Mouse (Mus musculus): ENCODE measurements around the gene Gys2. TPM values are rescaled to one million over a fixed set of nuclear protein-coding genes. Genes with fewer than 3 reads are reported as not detected.
"Not testable (repeated sequence)": the region's sequence is repeated elsewhere in the genome, so short reads cannot be mapped to it uniquely, and the experiment has no call there.

Gys2 gene
- polyA plus RNA-seq, 1 experiment from 2014 or later, result 4.4 TPM

DNA sequence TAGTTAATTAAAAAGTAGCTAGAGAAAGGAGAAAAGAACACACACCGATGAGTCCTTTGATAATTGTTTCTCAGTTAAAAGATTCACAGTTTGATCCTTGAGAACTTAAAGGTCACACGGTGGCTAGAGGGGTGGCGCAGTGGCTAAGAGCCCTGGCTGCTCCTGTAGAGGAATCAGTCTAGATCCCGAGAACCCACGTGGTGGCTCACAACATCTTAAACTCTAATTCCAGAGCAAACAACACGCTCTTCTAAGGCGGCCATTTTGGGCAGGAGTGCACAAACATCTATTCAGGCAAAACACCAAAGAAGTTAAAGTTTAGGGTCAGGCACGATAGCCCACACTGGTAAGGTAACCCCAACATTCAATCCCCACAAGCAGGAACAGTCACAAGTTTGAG, 30.7 kb upstream of the Gys2 start:
- WGBS, result 74% methylated on average over 8 of the region's 8 CpGs
- no peak overlapping the region for H3K27ac ChIP-seq
- ATAC-seq (ENCODE audit: insufficient read depth, low FRiP score, low read depth), result no peak

DNA sequence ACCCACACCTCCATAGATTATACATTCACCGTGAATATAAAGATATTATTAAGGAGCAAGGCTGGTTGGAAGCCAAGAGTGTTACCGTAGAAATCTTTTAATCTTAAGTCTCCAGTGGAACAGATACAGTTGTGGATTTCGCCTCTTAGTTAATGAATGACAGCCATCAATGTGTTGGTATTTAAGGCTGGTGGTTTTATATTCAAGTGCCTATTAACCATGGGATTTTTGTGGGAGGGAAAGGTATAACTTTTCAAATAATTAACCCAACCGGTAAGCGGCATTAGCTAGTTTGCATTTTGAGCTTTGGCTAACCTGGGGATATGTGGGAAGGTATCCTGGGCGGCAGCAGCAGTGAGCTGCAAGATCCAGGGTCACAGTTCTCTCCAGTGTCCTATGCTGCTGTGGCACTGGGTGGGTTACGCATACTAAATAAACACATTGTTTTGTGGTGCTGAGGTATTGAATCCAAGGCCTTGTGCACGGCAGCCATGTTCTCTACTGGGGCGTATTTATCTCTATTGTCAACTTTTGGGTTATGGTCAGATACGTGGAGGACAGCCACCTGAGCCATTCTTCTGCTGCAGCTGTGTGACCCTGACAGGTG, 29.7 kb upstream of the Gys2 start:
- WGBS, result 82% methylated on average over 10 of the region's 10 CpGs
- Histone ChIP-seq H3K4me3 (replicated peaks) (no peak overlapping the region), H3K27ac (no peak overlapping the region), H3K27me3 (replicated peaks) (no peaks in the 10 kb centered on the region), H3K9ac (no peak overlapping the region), H3K36me3 (peaks cover 2% of the 10 kb centered on the region; the same call in 1 of the 2 replicates), H3K4me2 (no peak overlapping the region), H3K9me3 (no peaks in the 10 kb centered on the region), H3K4me1 (no peaks in the 10 kb centered on the region)
- ATAC-seq (ENCODE audit: insufficient read depth, low FRiP score, low read depth), result no peak

More for the DNA sequence above, 30.7 kb upstream of the Gys2 start:
- Histone ChIP-seq H3K4me3 (replicated peaks) (no peak overlapping the region), H3K4me1 (0 out of 2 replicates have a peak, but pooled peaks cover 2% of the 10 kb centered on the region), H3K9ac (no peak overlapping the region), H3K9me3 (no peaks in the 10 kb centered on the region), H3K27me3 (replicated peaks) (no peaks in the 10 kb centered on the region), H3K4me2 (no peak overlapping the region), H3K36me3 (no peaks in the 10 kb centered on the region)

DNA sequence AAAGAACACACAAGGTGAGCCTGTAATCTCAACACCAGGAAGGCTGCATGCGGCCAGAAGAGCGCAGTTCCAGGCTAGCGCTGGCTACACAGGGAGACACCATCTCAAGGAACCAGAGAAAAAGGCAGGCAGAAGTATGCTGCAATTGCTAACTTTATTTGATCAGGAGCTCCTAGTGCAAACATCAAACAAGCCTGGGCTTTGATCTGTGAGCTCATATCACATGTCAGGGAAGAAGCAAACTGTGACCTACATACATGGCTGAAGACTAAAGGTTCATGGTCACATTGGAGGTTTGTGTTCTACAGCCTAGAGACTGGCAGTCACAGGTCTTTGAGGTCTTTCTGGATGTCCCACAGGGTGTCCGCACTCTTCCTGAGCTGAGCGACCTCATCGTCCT, 17.2 kb upstream of the Gys2 start:
- 81% methylated on average over 6 of the region's 6 CpGs for WGBS
- not testable (repeated sequence) for H3K9ac ChIP-seq; H3K36me3 ChIP-seq; H3K4me1 ChIP-seq; H3K4me3 ChIP-seq (replicated peaks); H3K9me3 ChIP-seq; H3K4me2 ChIP-seq; H3K27me3 ChIP-seq (replicated peaks); ATAC-seq (ENCODE audit: insufficient read depth, low FRiP score, low read depth); H3K27ac ChIP-seq

DNA sequence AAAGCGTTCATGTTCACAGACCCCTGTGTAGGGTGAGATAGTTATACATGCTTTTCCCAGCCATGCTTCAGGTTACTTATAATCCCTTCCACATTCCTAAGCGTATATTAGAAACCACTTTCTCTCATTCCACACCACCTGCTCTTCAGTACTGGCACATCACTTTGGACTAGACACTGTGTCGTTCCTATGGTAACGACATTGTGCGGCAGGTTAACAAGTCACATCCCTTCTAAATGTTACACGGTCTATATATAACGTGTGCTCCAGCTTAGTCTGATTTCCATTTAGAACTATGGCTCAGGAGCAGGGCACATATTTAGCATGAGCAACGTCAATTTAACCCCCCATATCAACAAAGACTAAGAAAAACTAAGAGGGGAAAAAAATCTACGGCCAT, 14.7 kb upstream of the Gys2 start:
- no peaks in the 10 kb centered on the region for H3K4me1 ChIP-seq
- 91% methylated on average over 9 of the region's 9 CpGs for WGBS
- H3K9me3 ChIP-seq, result no peaks in the 10 kb centered on the region
- ATAC-seq (ENCODE audit: insufficient read depth, low FRiP score, low read depth), result no peak
- no peaks in the 10 kb centered on the region for H3K27me3 ChIP-seq (replicated peaks)
- H3K4me2 ChIP-seq, result no peak overlapping the region
- peaks cover 7% of the 10 kb centered on the region; the same call in 1 of the 2 replicates for H3K36me3 ChIP-seq
- no peak overlapping the region for H3K4me3 ChIP-seq (replicated peaks)
- no peak overlapping the region for H3K27ac ChIP-seq
- no peak overlapping the region for H3K9ac ChIP-seq

- Histone ChIP-seq H3K36me3 (0 out of 2 replicates have a peak, but pooled peaks cover 4% of the 10 kb centered on the region), H3K27ac (no peak overlapping the region), H3K9me3 (no peaks in the 10 kb centered on the region), H3K27me3 (replicated peaks) (no peaks in the 10 kb centered on the region), H3K4me2 (no peak overlapping the region), H3K4me3 (replicated peaks) (no peak overlapping the region), H3K4me1 (no peaks in the 10 kb centered on the region), H3K9ac (no peak overlapping the region)
- 84% methylated on average over 4 of the region's 4 CpGs for WGBS
- ATAC-seq (ENCODE audit: insufficient read depth, low FRiP score, low read depth), result no peak
Observed at GRCm38 (mm10) chr6:142485478-142486123, 12.7 kb upstream of the Gys2 start.

- Histone ChIP-seq H3K9me3 (no peaks in the 10 kb centered on the region), H3K27me3 (replicated peaks) (no peaks in the 10 kb centered on the region), H3K9ac (no peak overlapping the region), H3K36me3 (no peaks in the 10 kb centered on the region), H3K4me1 (no peaks in the 10 kb centered on the region), H3K4me2 (no peak overlapping the region), H3K4me3 (replicated peaks) (no peak overlapping the region), H3K27ac (no peak overlapping the region)
- ATAC-seq (ENCODE audit: insufficient read depth, low FRiP score, low read depth), result no peak
- 75% methylated on average over 7 of the region's 7 CpGs for WGBS
Observed at GRCm38 (mm10) chr6:142477239-142477638, 4.3 kb upstream of the Gys2 start.

DNA sequence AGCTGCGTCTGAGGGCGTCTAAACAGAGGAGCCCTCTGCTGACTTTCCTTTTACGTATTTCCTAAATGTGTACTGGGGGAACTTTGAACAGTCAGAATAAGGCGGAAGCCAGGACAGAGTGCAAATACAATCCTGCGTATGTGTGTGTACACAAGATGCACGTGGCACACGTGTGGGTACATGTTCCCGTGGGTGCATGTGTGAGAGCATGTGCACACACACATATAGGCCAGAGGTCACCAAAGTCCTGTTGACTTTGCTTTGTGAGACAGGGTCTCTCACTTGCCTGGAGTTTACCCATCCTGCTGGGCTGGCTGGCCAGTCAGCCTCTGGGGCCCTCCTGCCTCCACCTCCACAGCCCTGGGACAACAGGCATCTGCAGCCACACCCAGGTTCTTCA, 1.8 kb downstream of the Gys2 start:
- Histone ChIP-seq H3K27ac (no peak overlapping the region), H3K36me3 (no peaks in the 10 kb centered on the region), H3K27me3 (replicated peaks) (no peaks in the 10 kb centered on the region), H3K9ac (no peak overlapping the region), H3K9me3 (no peaks in the 10 kb centered on the region), H3K4me3 (replicated peaks) (no peak overlapping the region), H3K4me1 (no peaks in the 10 kb centered on the region), H3K4me2 (no peak overlapping the region)
- peak; percentile 71; the same call in 1 of the 2 replicates for ATAC-seq (ENCODE audit: insufficient read depth, low FRiP score, low read depth)
- 67% methylated on average over 8 of the region's 8 CpGs for WGBS

- ATAC-seq (ENCODE audit: insufficient read depth, low FRiP score, low read depth), result no peak
- H3K4me1 ChIP-seq, result no peaks in the 10 kb centered on the region
- WGBS, result 49% methylated on average over 4 of the region's 4 CpGs
- no peaks in the 10 kb centered on the region for H3K27me3 ChIP-seq (replicated peaks)
- no peaks in the 10 kb centered on the region for H3K36me3 ChIP-seq
- H3K9ac ChIP-seq, result no peak overlapping the region
- H3K4me2 ChIP-seq, result no peak overlapping the region
- no peak overlapping the region for H3K4me3 ChIP-seq (replicated peaks)
- no peak overlapping the region for H3K27ac ChIP-seq
- no peaks in the 10 kb centered on the region for H3K9me3 ChIP-seq
Observed at GRCm38 (mm10) chr6:142469602-142470001, 3.3 kb downstream of the Gys2 start.

GRCm38 (mm10) chr6:142462194-142462593, 10.7 kb downstream of the Gys2 start:
- Histone ChIP-seq H3K4me2 (no peak overlapping the region), H3K4me3 (replicated peaks) (no peak overlapping the region), H3K27ac (no peak overlapping the region), H3K9me3 (no peaks in the 10 kb centered on the region), H3K27me3 (replicated peaks) (no peaks in the 10 kb centered on the region), H3K9ac (no peak overlapping the region), H3K36me3 (no peaks in the 10 kb centered on the region), H3K4me1 (no peaks in the 10 kb centered on the region)
- WGBS, result 75% methylated on average over 6 of the region's 6 CpGs
- ATAC-seq (ENCODE audit: insufficient read depth, low FRiP score, low read depth), result no peak

DNA sequence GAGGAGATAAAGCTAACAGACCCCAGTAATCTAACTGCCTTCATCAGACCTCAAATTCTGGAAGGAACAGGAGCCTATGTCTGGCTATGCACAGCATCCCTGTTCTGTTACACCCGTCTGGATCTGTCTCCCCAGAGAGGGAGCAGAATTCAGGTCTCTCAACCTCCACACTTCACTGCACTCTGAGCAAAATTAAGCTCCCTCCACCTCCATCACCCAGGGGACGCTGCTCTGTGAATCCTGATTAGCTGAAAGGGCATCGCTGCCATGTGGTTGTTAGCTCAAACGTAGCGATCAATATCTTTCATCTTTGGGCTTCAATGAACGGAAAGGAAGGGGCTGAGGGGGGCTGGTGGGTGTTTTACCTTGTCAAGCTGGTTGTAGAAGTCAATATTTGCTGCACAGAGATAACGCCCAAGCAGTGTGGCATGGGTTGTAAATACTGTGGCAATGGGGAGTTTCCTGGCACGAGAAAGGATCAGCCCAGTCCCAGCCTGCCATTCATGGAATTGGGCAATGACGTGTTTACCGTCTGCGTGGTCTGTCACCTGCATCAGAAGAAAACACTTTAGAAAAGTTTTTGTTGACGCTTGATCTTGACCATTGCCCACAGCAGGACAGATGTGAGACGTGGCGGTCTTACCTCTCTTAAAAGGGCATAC, 13.8 kb downstream of the Gys2 start:
- 59% methylated on average over 14 of the region's 14 CpGs for WGBS
- Histone ChIP-seq H3K27ac (no peak overlapping the region), H3K27me3 (replicated peaks) (no peaks in the 10 kb centered on the region), H3K4me2 (0 out of 2 replicates have a peak overlapping the region, but pooled peaks have one; percentile 21), H3K9ac (no peak overlapping the region), H3K4me3 (replicated peaks) (no peak overlapping the region), H3K4me1 (no peaks in the 10 kb centered on the region), H3K36me3 (no peaks in the 10 kb centered on the region), H3K9me3 (no peaks in the 10 kb centered on the region)
- peak; percentile 76 for ATAC-seq (ENCODE audit: insufficient read depth, low FRiP score, low read depth)

GRCm38 (mm10) chr6:142458010-142458409, 14.9 kb downstream of the Gys2 start:
- ATAC-seq (ENCODE audit: insufficient read depth, low FRiP score, low read depth), result no peak
- Histone ChIP-seq H3K4me3 (replicated peaks) (no peak overlapping the region), H3K4me1 (no peaks in the 10 kb centered on the region), H3K9me3 (no peaks in the 10 kb centered on the region), H3K27ac (no peak overlapping the region), H3K36me3 (no peaks in the 10 kb centered on the region), H3K9ac (no peak overlapping the region), H3K4me2 (0 out of 2 replicates have a peak overlapping the region, but pooled peaks have one; percentile 3), H3K27me3 (replicated peaks) (no peaks in the 10 kb centered on the region)
- WGBS, result 27% methylated on average over 7 of the region's 7 CpGs

- H3K4me2 ChIP-seq, result no peak overlapping the region
- WGBS, result 62% methylated on average over 7 of the region's 7 CpGs
- no peaks in the 10 kb centered on the region for H3K4me1 ChIP-seq
- ATAC-seq (ENCODE audit: insufficient read depth, low FRiP score, low read depth), result peak; percentile 64
- H3K27ac ChIP-seq, result no peak overlapping the region
- no peak overlapping the region for H3K9ac ChIP-seq
- H3K27me3 ChIP-seq (replicated peaks), result no peaks in the 10 kb centered on the region
- no peak overlapping the region for H3K4me3 ChIP-seq (replicated peaks)
- no peaks in the 10 kb centered on the region for H3K36me3 ChIP-seq
- H3K9me3 ChIP-seq, result no peaks in the 10 kb centered on the region
Observed at GRCm38 (mm10) chr6:142455314-142455996, 17.5 kb downstream of the Gys2 start.
